Mouse (Mus musculus) ES-E14 (cell line): ENCODE measurements around the gene Trim8. TPM values are rescaled to one million over a fixed set of nuclear protein-coding genes. Genes with fewer than 3 reads are reported as not detected.

Experiments used
- DNase-seq: peaks from one replicate; pipeline ENCODE4 v3.0.0-alpha.2; 2013; ENCODE audit warnings: low read depth, low spot score
- H3K27ac ChIP-seq: 2 replicates; pipeline ENCODE4 v1.5.1; 2012; ENCODE audit warnings: low read depth, mild to moderate bottlenecking, low read length, moderate library complexity, mixed read lengths; ENCODE audit not compliant: poor library complexity, insufficient read depth, severe bottlenecking
- H3K36me3 ChIP-seq: 2 replicates; pipeline ENCODE4 v1.6.1; 2012; ENCODE audit warnings: mild to moderate bottlenecking, low read length, moderate library complexity, mixed read lengths; ENCODE audit not compliant: control insufficient read depth, poor library complexity, insufficient read depth, severe bottlenecking
- H3K4me1 ChIP-seq, 2 experiments: fragments of 150-350 bp in 1 of 2; sonication (generic) in 1 of 2; 2 replicates each; pipeline ENCODE4 v1.6.1; 2012; ENCODE audit warnings: low read length in 2 of 2, mild to moderate bottlenecking in 1 of 2, mixed read lengths in 1 of 2; ENCODE audit not compliant: control insufficient read depth in 2 of 2, insufficient read depth in 2 of 2, poor library complexity in 1 of 2
- H3K4me3 ChIP-seq, 2 experiments: fragments of 150-350 bp in 1 of 2; sonication (generic) in 1 of 2; 2 replicates each; pipeline ENCODE4 v1.5.1; 2012; ENCODE audit warnings: low read length in 2 of 2, low read depth in 1 of 2, mild to moderate bottlenecking in 1 of 2, mixed read lengths in 1 of 2; ENCODE audit not compliant: insufficient read depth in 1 of 2, poor library complexity in 1 of 2, severe bottlenecking in 1 of 2
- H3K9ac ChIP-seq: 2 replicates; pipeline ENCODE4 v1.6.1; 2012; ENCODE audit warnings: low read depth, mild to moderate bottlenecking, low read length, mixed read lengths; ENCODE audit not compliant: poor library complexity, insufficient read depth, severe bottlenecking
- H3K9me3 ChIP-seq: fragments of 150-350 bp; sonication (generic); 2 replicates; pipeline ENCODE4 v1.6.1; 2012; ENCODE audit warnings: low read depth, mild to moderate bottlenecking, low read length; ENCODE audit not compliant: control insufficient read depth, insufficient read depth
- CHD2 ChIP-seq: IDR thresholded peaks from 2 replicates; pipeline ENCODE4 v1.6.1; 2014; ENCODE audit warnings: mild to moderate bottlenecking, low read depth, low read length, inconsistent platforms
- HCFC1 ChIP-seq: IDR thresholded peaks from 2 replicates; pipeline ENCODE4 v1.6.1; 2012; ENCODE audit warnings: low read length, inconsistent platforms, borderline replicate concordance; ENCODE audit not compliant: insufficient read depth
- MAFK ChIP-seq: IDR thresholded peaks from 2 replicates; pipeline ENCODE4 v1.6.1; 2014; ENCODE audit warnings: mild to moderate bottlenecking, low read depth, low read length, inconsistent platforms; ENCODE audit not compliant: insufficient read depth
- ZC3H11A ChIP-seq: IDR thresholded peaks from 2 replicates; pipeline ENCODE4 v1.6.1; 2012; ENCODE audit warnings: low read depth, mild to moderate bottlenecking, inconsistent platforms, low read length, borderline replicate concordance
- ZNF384 ChIP-seq: IDR thresholded peaks from 2 replicates; pipeline ENCODE4 v1.6.1; 2012; ENCODE audit warnings: low read depth, low read length, inconsistent platforms
- in situ Hi-C, 2 experiments: fragments of 600-800 bp; cut with MboI; formaldehyde crosslinking; loops; one replicate each; pipeline ENCODE4 v1.15.1; 2025; ENCODE audit warnings: low sequenced_read_pairs in 2 of 2, inconsistent platforms in 1 of 2; ENCODE audit not compliant: unreplicated experiment in 2 of 2
- total RNA-seq: library from RNA; depleted of rRNA; stranded (reverse); fragments of 300-350 nt; gene quantifications from 2 replicates; pipeline ENCODE4 v1.2.3, GENCODE M21; 2012

The Trim8 gene
- total RNA-seq, 1 experiment: 26.1 TPM

GRCm38 (mm10) chr19:46455032-46455431, 46.5 kb upstream of the Trim8 start:
- no peak for DNase-seq
- peaks cover 5% of the 10 kb centered on the region; the same call in 1 of the 2 replicates for H3K36me3 ChIP-seq
- in situ Hi-C loops: no loop called here
- TF ChIP-seq MAFK (no peak), HCFC1 (no peak), ZC3H11A (no peak), CHD2 (no peak), ZNF384 (no peak)
- H3K9ac ChIP-seq: no peak overlapping the region
- H3K4me1 ChIP-seq: no peaks in the 10 kb centered on the region; a peak in 1 of 4 replicates
- no peaks in the 10 kb centered on the region for H3K9me3 ChIP-seq
- no peak overlapping the region for H3K4me3 ChIP-seq
- H3K27ac ChIP-seq: no peak overlapping the region

DNA sequence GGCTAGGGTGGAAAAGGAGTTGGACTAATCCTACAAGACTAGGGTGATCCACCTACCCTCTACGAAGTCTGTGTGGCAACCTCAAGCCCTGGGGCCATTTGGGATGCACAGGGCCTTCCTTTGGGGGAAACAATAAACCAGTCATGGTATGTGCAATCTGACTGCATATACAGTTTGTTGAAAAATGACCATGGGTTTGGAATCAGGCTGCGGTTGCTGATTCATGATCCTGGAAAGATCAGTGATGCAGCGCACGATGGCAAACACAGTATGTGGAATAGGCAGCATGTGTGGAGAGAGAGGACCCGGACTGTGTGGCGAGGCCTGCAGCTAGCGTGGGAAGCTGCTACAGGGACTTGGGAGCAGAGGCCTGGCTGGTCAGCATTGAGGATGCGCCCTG, 45.9 kb upstream of the Trim8 start:
- in situ Hi-C loops: no loop called here
- Histone ChIP-seq H3K9me3 (no peaks in the 10 kb centered on the region), H3K9ac (no peak overlapping the region), H3K4me3 (no peak overlapping the region), H3K36me3 (peaks cover 5% of the 10 kb centered on the region; the same call in 1 of the 2 replicates), H3K27ac (no peak overlapping the region), H3K4me1 (no peaks in the 10 kb centered on the region; a peak in 1 of 4 replicates)
- DNase-seq: no peak
- TF ChIP-seq ZNF384 (no peak), HCFC1 (no peak), CHD2 (no peak), ZC3H11A (no peak), MAFK (no peak)

DNA sequence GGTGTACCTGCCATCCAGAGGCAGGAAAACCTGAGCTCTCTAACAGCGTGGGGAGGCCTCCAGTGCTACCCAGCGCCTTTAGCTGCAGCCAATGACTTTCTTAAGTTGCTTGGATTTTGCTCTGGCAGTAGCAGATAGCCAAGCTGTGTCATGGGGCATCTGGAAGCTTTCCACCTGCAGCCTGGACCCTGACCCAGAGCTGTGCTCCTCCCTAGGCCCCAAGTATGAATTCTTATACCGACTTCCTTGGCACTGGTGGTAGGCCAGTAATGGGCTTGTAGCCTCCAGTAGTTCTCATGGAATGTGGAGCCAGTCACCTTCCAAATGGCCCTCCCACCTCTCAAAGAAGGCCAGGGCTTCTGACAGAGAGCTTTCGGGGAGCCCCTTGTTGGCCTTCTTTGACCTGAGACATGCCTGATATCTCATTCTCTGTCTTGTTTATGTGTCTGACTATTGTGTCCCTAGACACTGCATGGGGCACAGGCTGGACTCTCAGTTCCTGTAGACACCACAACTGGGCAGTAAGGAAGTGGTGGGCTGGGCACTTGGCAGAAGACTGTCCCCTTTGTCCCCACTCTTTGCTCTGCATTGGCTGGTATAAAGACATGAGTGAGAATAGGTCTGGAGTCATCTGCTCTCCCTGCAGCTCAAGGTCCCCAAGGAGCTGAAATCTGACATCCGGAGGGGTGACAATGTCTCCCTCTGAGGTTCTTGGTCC, 45.3 kb upstream of the Trim8 start:
- Histone ChIP-seq H3K27ac (no peak overlapping the region), H3K4me1 (no peaks in the 10 kb centered on the region; a peak in 1 of 4 replicates), H3K9ac (no peak overlapping the region), H3K9me3 (no peaks in the 10 kb centered on the region), H3K36me3 (peaks cover 2% of the 10 kb centered on the region; the same call in 1 of the 2 replicates), H3K4me3 (no peak overlapping the region)
- in situ Hi-C loops: no loop called here
- TF ChIP-seq CHD2: no peak
- no peak for TF ChIP-seq ZNF384
- TF ChIP-seq MAFK: no peak
- no peak for TF ChIP-seq ZC3H11A
- TF ChIP-seq HCFC1: no peak
- no peak for DNase-seq

GRCm38 (mm10) chr19:46457798-46458197, 43.7 kb upstream of the Trim8 start:
- H3K36me3 ChIP-seq: peaks cover 2% of the 10 kb centered on the region; the same call in 1 of the 2 replicates
- H3K9ac ChIP-seq: no peak overlapping the region
- H3K4me1 ChIP-seq: no peaks in the 10 kb centered on the region
- H3K27ac ChIP-seq: no peak overlapping the region
- no peak for TF ChIP-seq ZC3H11A
- no peak for DNase-seq
- in situ Hi-C loops: no loop called here
- no peak overlapping the region for H3K4me3 ChIP-seq
- H3K9me3 ChIP-seq: no peaks in the 10 kb centered on the region
